Comparison of ENCODE assay signal across 35 mouse cellular contexts in genomic region chr14:106489074-106489473, GRCm38 (mm10).
"Had no signal": no experiment of that assay in that cellular context is flagged by ENCODE, and none has a peak within 500 bp of the region (broad histone marks: within the 10 kb centered on the region; RNA-seq: fewer than 3 reads in every experiment).

No protein-coding gene starts in this region.

- H3K27ac ChIP-seq: heart, adult 2 months; heart, embryonic 10.5 days; heart, embryonic 13.5 days; heart, embryonic 15.5 days; hindbrain, embryonic 10.5 days; hindbrain, embryonic 12.5 days; hindbrain, embryonic 13.5 days; hindbrain, embryonic 14.5 days; hindbrain, embryonic 15.5 days; hindbrain, postnatal 0 days; intestine, embryonic 15.5 days; kidney, embryonic 15.5 days; kidney, postnatal 0 days; layer of hippocampus, adult 2 months had no signal

- H3K4me3 ChIP-seq: heart, adult 2 months; heart, embryonic 10.5 days; heart, embryonic 12.5 days; heart, embryonic 13.5 days; heart, embryonic 15.5 days; hindbrain, embryonic 10.5 days; hindbrain, embryonic 12.5 days; hindbrain, embryonic 13.5 days; hindbrain, embryonic 15.5 days; intestine, embryonic 15.5 days; kidney, embryonic 15.5 days; layer of hippocampus, adult 2 months had no signal

- H3K4me2 ChIP-seq: heart, embryonic 11.5 days; heart, embryonic 12.5 days; heart, embryonic 13.5 days; heart, embryonic 15.5 days; hindbrain, embryonic 12.5 days; hindbrain, embryonic 13.5 days; hindbrain, embryonic 14.5 days; hindbrain, embryonic 15.5 days; intestine, embryonic 15.5 days; kidney, embryonic 15.5 days had no signal

- ATAC-seq: hindbrain, embryonic 16.5 days; hindbrain, postnatal 0 days; inflammation-experienced regulatory T-cells, adult 6 months; intestine, embryonic 15.5 days; intestine, embryonic 16.5 days; intestine, postnatal 0 days had no signal

- H3K4me1 ChIP-seq: heart, embryonic 10.5 days; heart, embryonic 12.5 days; heart, embryonic 13.5 days; heart, embryonic 15.5 days; hindbrain, embryonic 10.5 days; hindbrain, embryonic 12.5 days; hindbrain, embryonic 13.5 days; hindbrain, embryonic 15.5 days; intestine, embryonic 15.5 days; kidney, embryonic 15.5 days had no signal

- DNase-seq: heart, adult 2 months; heart, postnatal 10 days; heart, postnatal 14 days; heart, postnatal 36 days; heart, postnatal 4 days; kidney, adult 11 months; kidney, adult 18-20 months; kidney, adult 2 months; kidney, adult 8-10 months; kidney, adult 9 months; kidney, postnatal 10 days; kidney, postnatal 14 days; kidney, postnatal 25 days; kidney, postnatal 36 days; kidney, postnatal 4 days; layer of hippocampus, adult 9-11 months had no signal

- H3K36me3 ChIP-seq: heart, embryonic 10.5 days; heart, embryonic 12.5 days; heart, embryonic 13.5 days; heart, embryonic 15.5 days; hindbrain, embryonic 10.5 days; hindbrain, embryonic 12.5 days; hindbrain, embryonic 13.5 days; hindbrain, embryonic 15.5 days; intestine, embryonic 15.5 days; kidney, embryonic 15.5 days had no signal

- H3K9ac ChIP-seq: heart, embryonic 12.5 days; heart, embryonic 13.5 days; heart, embryonic 15.5 days; hindbrain, embryonic 12.5 days; hindbrain, embryonic 13.5 days; hindbrain, embryonic 14.5 days; hindbrain, embryonic 15.5 days; intestine, embryonic 15.5 days; kidney, embryonic 15.5 days had no signal

- H3K27me3 ChIP-seq: heart, embryonic 12.5 days; heart, embryonic 13.5 days; heart, embryonic 15.5 days; hindbrain, embryonic 12.5 days; hindbrain, embryonic 13.5 days; hindbrain, embryonic 15.5 days; intestine, embryonic 15.5 days; kidney, embryonic 15.5 days had no signal

- H3K9me3 ChIP-seq: heart, embryonic 10.5 days; heart, embryonic 12.5 days; heart, embryonic 13.5 days; heart, embryonic 15.5 days; hindbrain, embryonic 10.5 days; hindbrain, embryonic 12.5 days; hindbrain, embryonic 13.5 days; hindbrain, embryonic 15.5 days; intestine, embryonic 15.5 days; kidney, embryonic 15.5 days had no signal
